Mouse (Mus musculus) testis, adult 2 months (tissue): ENCODE results near the gene Elmo1.

ENCODE experiments used
- CTCF ChIP-seq: fragments of 200-500 bp; IDR thresholded peaks from 2 replicates; pipeline ENCODE4 v1.5.1; 2012; ENCODE audit warnings: low read depth, mild to moderate bottlenecking, inconsistent platforms, low read length, moderate library complexity; ENCODE audit not compliant: control insufficient read depth, insufficient read depth, insufficient replicate concordance
- POLR2A ChIP-seq: fragments of 200-500 bp; IDR thresholded peaks from 2 replicates; pipeline ENCODE4 v1.6.1; 2012; ENCODE audit warnings: low read depth, mild to moderate bottlenecking, inconsistent platforms, low read length, moderate library complexity; ENCODE audit not compliant: control insufficient read depth

DNA sequence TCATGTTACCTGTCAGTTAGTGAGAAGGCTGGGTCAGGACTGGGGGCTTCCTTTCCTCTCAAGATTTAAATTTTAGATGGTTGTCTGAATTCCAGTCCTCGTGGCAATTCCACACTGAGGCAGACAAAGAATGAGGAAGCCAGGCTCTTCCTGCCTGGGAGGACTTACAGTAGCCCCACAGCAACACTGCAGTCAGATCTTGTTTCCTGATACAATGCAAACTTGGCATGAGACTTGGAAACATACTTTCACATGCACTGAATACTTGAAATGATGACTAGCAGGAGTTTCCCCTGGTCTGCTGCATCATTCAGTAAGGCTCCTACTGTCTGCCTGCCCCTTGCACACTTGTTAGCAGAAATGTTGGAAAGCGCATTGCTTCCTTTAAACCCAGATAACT is 97.3 kb downstream of the Elmo1 start:
- TF ChIP-seq CTCF (no peak), POLR2A (no peak)
